Mouse (Mus musculus): ENCODE results near the gene Asb3.
"Not testable (repeated sequence)": the region's sequence is repeated elsewhere in the genome, so short reads cannot be mapped to it uniquely, and the experiment has no call there.

The Asb3 gene

GRCm38 (mm10) chr11:31000028-31000427 is 114.8 kb downstream of the Asb3 start:
- DNase-seq (ENCODE audit: low read depth, low spot score): no peak

DNA sequence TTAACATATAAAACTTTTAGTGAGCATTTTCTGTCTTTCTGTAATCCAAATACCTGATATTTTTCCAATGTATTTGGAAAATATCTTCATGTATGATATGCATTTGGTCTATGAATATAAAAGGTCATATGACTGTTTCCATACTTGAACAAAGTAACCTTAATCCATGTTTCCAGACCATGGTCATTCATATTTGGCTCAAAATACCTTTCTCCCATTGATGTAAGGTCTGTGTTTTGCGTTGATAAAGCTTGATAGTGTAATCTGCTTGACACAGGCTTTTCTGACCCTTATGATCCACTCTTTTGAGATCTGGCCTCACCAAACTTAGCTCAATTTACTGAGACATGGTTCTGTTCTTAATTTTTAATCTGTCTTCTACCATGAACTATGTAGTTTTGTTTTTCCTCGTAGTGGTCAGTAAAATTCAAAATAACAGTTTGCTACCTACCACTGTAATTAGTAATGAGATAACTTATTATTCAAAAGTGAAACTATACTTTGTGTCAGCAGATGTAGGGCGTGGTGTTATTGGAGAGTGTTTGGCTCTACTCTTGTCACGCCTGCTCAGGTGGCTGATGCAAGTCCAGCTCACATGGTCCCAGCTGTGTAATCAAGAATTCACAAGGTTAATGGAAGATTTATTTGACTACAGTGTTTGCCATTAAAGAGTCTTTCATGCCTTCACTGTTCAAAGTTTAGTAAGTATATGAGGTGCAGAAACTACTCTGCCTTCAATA is 116.1 kb downstream of the Asb3 start:
- DNase-seq (ENCODE audit: low read depth, low spot score): no peak

DNA sequence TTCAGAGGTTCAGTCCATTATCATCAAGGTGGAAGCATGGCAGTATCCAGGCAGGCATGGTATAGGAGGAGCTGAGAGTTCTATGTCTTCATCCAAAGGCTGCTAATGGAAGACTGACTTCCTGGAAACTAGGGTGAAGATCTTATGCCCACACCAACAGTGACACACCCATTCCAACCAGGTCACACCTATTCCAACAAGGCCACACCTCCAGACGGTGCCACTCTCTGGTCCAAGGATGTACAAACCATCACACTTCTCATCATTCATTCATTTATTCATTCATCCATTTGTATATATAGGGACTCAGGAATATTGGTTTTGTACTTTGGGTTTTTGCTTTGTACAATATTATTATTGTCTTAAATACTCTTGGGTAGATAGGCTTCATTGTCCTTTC is 124.5 kb downstream of the Asb3 start:
- DNase-seq (ENCODE audit: low read depth, low spot score): not testable (repeated sequence)

GRCm38 (mm10) chr11:31017466-31017865 is 132.2 kb downstream of the Asb3 start:
- DNase-seq (ENCODE audit: low read depth, low spot score): peak; percentile 65

GRCm38 (mm10) chr11:31034958-31035357 is 149.7 kb downstream of the Asb3 start:
- no peak for DNase-seq (ENCODE audit: low read depth, low spot score)

DNA sequence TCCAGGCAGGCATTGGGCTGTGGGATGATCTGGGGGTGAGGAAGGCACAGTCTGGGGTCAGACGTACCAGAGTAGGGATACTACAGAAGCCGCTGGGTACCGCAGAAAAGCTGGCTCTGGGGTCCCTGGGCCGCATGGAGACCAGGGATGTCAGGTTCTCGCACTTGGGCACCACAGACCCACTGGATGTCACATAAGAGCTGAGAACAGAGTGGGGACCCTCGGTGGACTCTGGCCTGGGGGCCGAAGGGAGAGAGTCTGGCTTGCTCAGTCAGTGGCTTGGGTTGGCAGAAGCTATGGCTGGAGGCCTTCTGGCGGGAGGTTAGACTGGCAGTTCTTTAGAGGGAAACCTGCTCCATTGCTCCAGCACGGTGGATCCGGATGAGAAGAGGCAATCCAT is 204.8 kb downstream of the Asb3 start:
- no peak for DNase-seq (ENCODE audit: low read depth, low spot score)

DNA sequence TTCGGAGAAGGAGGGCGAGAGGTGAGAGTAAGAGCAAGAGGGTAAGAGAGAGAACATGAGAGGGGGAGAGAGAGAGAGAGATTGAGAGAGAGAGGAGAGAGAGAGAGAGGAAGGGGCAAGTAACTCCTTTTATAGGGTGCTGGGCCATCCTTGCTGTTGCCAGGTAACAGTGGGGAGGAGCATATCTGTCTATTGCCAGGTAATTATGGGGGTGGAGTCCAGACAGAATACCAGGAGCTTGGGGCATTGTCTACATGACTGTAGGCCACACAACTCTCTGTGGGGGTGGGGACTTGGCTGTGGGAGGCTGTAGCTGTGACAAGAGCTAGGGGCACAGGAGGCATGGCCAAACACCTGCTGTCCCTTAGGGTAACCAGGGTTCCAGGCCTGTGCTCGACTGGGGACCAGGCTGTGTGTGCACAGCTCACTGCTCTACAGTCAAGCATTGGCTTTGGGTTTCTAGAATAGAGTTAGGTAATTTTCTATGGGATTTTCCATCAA is 205.3 kb downstream of the Asb3 start:
- DNase-seq (ENCODE audit: low read depth, low spot score): peak; percentile 14

DNA sequence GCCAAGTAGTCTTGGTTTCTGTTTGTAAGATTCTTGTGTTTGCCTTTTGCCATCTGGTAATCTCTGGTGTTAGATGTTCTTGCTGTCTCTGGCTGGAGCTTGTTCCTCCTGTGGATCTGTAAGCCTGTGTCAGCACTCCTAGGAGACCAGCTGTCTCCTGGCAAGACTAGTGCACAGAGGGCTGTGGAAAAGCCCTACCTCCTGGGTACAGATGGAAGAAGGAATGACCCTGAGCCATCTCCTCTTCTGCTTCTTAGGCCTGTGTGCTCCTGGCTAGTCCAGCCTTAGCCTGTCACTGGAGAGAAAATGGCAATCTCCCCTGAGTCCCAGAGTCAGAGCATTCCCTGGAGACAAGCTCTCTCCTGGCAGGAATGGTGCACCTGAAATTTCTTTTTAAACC is 214.3 kb downstream of the Asb3 start:
- not testable (repeated sequence) for DNase-seq (ENCODE audit: low read depth, low spot score)

DNA sequence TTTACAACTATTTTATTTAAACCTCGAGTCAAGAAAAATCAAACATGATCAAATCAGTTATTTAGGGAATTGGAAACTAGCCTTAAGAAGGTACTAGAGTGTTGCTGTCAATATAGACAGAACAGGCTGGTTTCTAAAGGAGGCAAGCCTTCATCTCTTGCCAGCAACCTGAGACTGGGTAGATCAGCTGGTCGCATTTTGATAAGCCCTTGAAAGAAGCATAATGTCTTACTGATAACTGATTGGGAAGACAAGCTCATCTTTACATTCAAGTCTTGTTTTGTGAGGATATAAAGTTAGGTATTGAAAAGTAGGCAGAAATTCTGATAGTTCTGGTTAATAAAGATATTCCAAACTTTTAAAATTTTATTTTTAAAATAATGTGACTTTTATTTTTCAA is 217.0 kb downstream of the Asb3 start:
- DNase-seq (ENCODE audit: low read depth, low spot score): no peak

DNA sequence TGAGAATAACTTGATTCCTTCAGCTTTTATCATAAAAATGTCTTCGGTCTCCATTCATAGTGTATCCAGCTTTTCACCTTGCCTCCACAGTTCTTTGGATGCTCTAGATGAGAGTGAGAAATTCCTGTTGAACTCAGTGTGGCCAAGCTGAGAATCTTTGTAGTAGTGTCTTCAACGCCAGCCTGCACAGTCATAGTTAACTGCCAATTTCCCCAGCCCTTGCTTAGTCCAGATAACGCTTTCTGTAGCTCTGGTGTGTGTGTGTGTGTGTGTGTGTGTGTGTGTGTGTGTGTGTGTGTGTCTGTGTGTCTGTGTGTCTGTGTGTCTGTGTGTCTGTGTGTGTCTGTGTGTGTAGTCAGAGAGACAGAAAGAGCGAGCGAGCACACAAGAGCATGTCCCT is 220.1 kb downstream of the Asb3 start:
- DNase-seq (ENCODE audit: low read depth, low spot score): no peak

- peak; percentile 16 for DNase-seq (ENCODE audit: low read depth, low spot score)
Observed at GRCm38 (mm10) chr11:31126964-31127363, 241.7 kb downstream of the Asb3 start.

GRCm38 (mm10) chr11:31133726-31134125 is 248.5 kb downstream of the Asb3 start:
- peak; percentile 78 for DNase-seq (ENCODE audit: low read depth, low spot score)

DNA sequence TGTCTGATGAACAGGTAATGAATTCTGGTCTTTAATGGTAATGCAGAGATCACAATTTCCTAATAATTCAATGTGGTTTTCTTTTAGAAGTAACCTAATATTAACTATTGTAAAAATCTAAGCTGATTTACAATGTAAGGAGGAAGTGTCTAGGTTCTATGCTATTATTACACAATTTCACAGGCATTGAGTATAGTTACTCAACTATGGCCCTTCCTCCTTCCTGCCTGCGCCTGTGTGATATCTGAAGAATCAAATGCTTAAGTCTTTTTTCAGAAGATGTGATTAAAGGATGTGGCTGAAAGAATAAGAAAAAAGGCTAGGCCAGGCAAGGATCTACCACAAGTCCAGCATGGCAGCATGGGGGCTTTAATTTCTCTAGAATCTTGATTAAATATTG is 249.6 kb downstream of the Asb3 start:
- DNase-seq (ENCODE audit: low read depth, low spot score): not testable (repeated sequence)

GRCm38 (mm10) chr11:31138394-31138793 is 253.2 kb downstream of the Asb3 start:
- DNase-seq (ENCODE audit: low read depth, low spot score): not testable (repeated sequence)

Measured in ES-CJ7 (cell line).